Mouse (Mus musculus) ES-E14 (cell line): Measurements from ENCODE around the gene Dnajb12.

ENCODE experiments used
- MAFK ChIP-seq: IDR thresholded peaks from 2 replicates; pipeline ENCODE4 v1.6.1; 2014; ENCODE audit warnings: mild to moderate bottlenecking, low read depth, low read length, inconsistent platforms; ENCODE audit not compliant: insufficient read depth
- ZC3H11A ChIP-seq: IDR thresholded peaks from 2 replicates; pipeline ENCODE4 v1.6.1; 2012; ENCODE audit warnings: low read depth, mild to moderate bottlenecking, inconsistent platforms, low read length, borderline replicate concordance

GRCm38 (mm10) chr10:59898180-59898778 is 18.9 kb downstream of the Dnajb12 start:
- TF ChIP-seq MAFK, result no peak
- no peak for TF ChIP-seq ZC3H11A
